Mouse (Mus musculus): Measurements from ENCODE around the gene Mtus2.

The Mtus2 gene

GRCm38 (mm10) chr5:148344374-148344773 lies 387.3 kb downstream of the Mtus2 start:
- DNase-seq (ENCODE audit: low read depth): no peak

- no peak for DNase-seq (ENCODE audit: low read depth)
Measured at GRCm38 (mm10) chr5:148346543-148346942, 389.4 kb downstream of the Mtus2 start.

- no peak for DNase-seq (ENCODE audit: low read depth)
Measured at GRCm38 (mm10) chr5:148348153-148348552, 391.0 kb downstream of the Mtus2 start.

GRCm38 (mm10) chr5:148349327-148350011 lies 392.3 kb downstream of the Mtus2 start:
- no peak for DNase-seq (ENCODE audit: low read depth)

- no peak for DNase-seq (ENCODE audit: low read depth)
Measured at GRCm38 (mm10) chr5:148353429-148353828, 396.3 kb downstream of the Mtus2 start.

- DNase-seq (ENCODE audit: low read depth): no peak
Measured at GRCm38 (mm10) chr5:148354536-148354935, 397.4 kb downstream of the Mtus2 start.

GRCm38 (mm10) chr5:148355822-148356221 lies 398.7 kb downstream of the Mtus2 start:
- DNase-seq (ENCODE audit: low read depth): no peak

GRCm38 (mm10) chr5:148357168-148357567 lies 400.0 kb downstream of the Mtus2 start:
- no peak for DNase-seq (ENCODE audit: low read depth)

- no peak for DNase-seq (ENCODE audit: low read depth)
Measured at GRCm38 (mm10) chr5:148359131-148359530, 402.0 kb downstream of the Mtus2 start.

- no peak for DNase-seq (ENCODE audit: low read depth)
Measured at GRCm38 (mm10) chr5:148360922-148361758, 404.0 kb downstream of the Mtus2 start.

GRCm38 (mm10) chr5:148361759-148362010 lies 404.6 kb downstream of the Mtus2 start:
- no peak for DNase-seq (ENCODE audit: low read depth)

GRCm38 (mm10) chr5:148362296-148362695 lies 405.2 kb downstream of the Mtus2 start:
- no peak for DNase-seq (ENCODE audit: low read depth)

- DNase-seq (ENCODE audit: low read depth): no peak
Measured at GRCm38 (mm10) chr5:148363441-148364113, 406.5 kb downstream of the Mtus2 start.
